Mouse (Mus musculus) B cell, adult (primary cell): Measurements from ENCODE around the gene Pkd2l1. TPM values are rescaled to one million over a fixed set of nuclear protein-coding genes. Genes with fewer than 3 reads are reported as not detected.

Experiments used
- total RNA-seq: library from RNA; stranded (reverse); gene quantifications from 4 replicates; pipeline ENCODE4 v1.2.4, GENCODE M21; 2023; ENCODE audit not compliant: inconsistent age

Pkd2l1 gene
- total RNA-seq, result not detected in 4 replicates

GRCm38 (mm10) chr19:44192342-44192741 is at the start of gene Pkd2l1:
TSS of gene Pkd2l1 (minus strand) at chr19:44192442.

GRCm38 (mm10) chr19:44203015-44203564 is 10.8 kb upstream of the Pkd2l1 start, which contains the start of gene Scd3:
TSS of gene Scd3 (plus strand) at chr19:44203269.

GRCm38 (mm10) chr19:44145702-44146567 is 46.3 kb downstream of the Pkd2l1 start, which contains the start of gene Bloc1s2:
TSS of gene Bloc1s2 (minus strand) at chr19:44146446.

DNA sequence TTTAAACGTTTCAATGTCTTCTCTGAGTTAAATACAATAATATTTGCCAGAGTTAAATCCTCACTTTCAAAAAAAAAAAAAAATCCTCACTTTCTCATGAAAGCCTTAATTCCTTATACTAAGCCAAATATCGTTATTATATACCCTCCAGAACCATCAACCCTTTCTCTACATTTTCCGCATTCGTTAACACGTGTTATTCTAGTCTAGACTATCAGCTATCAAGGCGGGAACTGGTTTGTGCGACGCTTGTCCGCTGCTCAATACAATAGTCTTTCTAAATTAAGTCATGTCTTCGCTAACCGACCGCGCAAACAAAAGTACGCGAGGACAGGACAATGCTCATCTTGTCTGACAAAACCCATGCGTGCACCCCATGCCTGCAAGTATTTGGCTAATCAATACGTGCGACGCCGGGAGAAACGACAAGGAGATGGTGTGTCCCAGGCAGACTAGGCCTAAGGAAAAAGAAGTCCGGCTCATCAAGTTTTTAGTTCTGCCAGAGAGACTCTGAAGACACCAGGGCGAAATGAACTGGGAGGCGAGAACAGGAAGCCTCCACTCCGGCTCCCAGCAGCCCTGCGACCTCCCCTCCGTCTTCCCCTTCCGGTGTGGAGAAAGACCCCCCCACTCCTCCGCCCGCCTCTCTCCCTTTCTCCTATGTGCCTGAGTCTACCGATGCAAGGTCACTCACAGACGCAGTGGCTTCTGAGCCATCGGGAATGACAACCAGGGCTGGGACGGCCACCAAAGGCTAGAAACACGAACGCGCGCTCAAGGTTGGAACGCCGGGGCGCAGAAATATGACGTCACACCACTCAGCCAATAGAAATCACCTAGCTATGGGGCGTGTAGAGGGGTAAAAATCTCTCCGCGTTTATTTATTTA is 56.9 kb downstream of the Pkd2l1 start, which contains the start of gene Cwf19l1:
Gene Cwf19l1, minus strand, starts transcription at position 805 of the 888 bp plus-strand sequence.

DNA sequence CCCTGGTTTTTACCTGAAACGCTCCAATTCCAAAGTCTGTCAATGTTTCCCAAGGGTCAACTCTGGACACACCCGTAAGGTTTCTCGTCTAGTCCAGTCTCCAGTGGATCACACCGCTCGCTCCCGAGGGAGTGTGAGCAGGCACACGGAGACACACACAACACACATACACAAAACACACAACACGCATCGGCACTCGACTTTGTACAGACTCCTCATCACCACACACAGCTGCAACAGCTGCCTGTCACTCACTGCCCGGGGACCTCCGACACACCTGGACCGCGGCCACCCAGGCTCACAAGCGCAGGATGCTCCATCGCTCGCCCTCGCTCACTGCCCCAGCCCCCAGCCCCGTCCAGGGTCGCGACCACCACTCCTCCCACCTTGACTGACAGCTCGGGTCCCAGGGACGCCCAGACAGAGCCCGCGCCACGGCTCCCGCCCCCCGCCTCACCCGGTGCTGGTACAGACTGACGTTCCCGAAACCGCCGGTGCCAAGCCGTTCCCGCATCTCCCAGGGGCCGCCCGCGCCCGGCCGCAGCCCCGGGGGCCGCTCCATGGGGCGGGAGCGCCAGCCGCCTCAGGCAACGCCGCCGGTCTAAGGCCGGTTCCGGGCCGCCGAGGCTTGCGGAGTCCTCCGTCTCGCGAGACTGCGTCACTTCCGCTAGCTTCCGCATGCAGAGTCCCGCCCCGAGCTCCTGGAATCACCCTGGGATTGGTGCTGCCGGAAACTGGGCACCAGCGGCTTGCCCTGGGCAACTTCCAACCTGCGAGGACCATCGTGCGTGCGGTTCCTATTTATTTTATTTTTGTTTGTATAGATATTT is 85.2 kb downstream of the Pkd2l1 start, which contains the start of gene Chuk:
Gene Chuk, minus strand, starts transcription at position 650 of the 830 bp plus-strand sequence.

Other genes with a start within 250 kb of the Pkd2l1 start
- gene Cpn1, start 205.9 kb downstream of the Pkd2l1 start, total RNA-seq, result not detected in 4 replicates
- gene Cyp2c23, start 163.2 kb downstream of the Pkd2l1 start, total RNA-seq, result not detected in 4 replicates
- gene Erlin1, start 122.7 kb downstream of the Pkd2l1 start, total RNA-seq, result 20.7 to 22.3 TPM (median 22.1 TPM) in 4 replicates
- gene Chuk, start 85.0 kb downstream of the Pkd2l1 start, total RNA-seq, result 77.9 to 88.7 TPM (median 85.6 TPM) in 4 replicates
- gene Cwf19l1, start 56.6 kb downstream of the Pkd2l1 start, total RNA-seq, result 27.2 to 32.4 TPM (median 30.7 TPM) in 4 replicates
- 86.7 to 110 TPM (median 93.0 TPM) in 4 replicates for gene Bloc1s2, start 46.0 kb downstream of the Pkd2l1 start, total RNA-seq
- gene Scd3, start 10.8 kb upstream of the Pkd2l1 start, total RNA-seq, result not detected in 4 replicates
- 30.8 to 45.6 TPM (median 37.3 TPM) in 4 replicates for gene Scd2, start 101.2 kb upstream of the Pkd2l1 start, total RNA-seq
- gene Scd4, start 140.7 kb upstream of the Pkd2l1 start, total RNA-seq, result 1.2 to 2.3 TPM (median 1.4 TPM) in 4 replicates
- 946 to 1,048 TPM (median 1,031 TPM) in 4 replicates for gene Scd1, start 215.4 kb upstream of the Pkd2l1 start, total RNA-seq